Mouse (Mus musculus) R1 (cell line): ENCODE data around the gene Tmprss5.

ENCODE experiments used
- DNase-seq: peaks from one replicate; pipeline ENCODE4 v3.0.0-alpha.2; 2018; ENCODE audit warnings: low read depth, low spot score

The Tmprss5 gene

DNA sequence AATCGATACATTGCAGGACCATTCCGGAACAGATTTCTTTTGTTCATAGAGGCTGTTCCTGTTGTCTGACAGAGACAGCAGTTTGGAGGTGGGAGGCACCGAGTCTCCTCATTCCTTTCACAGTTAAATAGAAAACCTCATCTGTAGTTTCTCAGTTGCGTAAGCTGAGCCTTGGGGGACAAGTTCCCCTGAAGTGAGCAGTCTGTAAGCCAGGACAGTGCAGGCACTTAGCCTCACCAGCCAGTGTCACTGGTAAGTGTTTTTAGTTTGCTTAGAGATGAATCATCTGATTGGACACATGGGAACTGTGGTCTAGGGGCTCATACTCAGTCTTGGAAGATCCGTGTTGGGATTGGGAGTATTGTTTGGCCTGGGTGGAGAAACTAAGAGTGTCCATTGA is at the start of gene Tmprss5:
Gene Tmprss5 (plus strand): TSS at position 154 of the 400 bp plus-strand sequence.
- DNase-seq: no peak

- no peak for DNase-seq
Measured at GRCm38 (mm10) chr9:49034764-49035163, 46.3 kb upstream of the Tmprss5 start.

GRCm38 (mm10) chr9:49050901-49051300 is 30.2 kb upstream of the Tmprss5 start:
- DNase-seq: no peak

DNA sequence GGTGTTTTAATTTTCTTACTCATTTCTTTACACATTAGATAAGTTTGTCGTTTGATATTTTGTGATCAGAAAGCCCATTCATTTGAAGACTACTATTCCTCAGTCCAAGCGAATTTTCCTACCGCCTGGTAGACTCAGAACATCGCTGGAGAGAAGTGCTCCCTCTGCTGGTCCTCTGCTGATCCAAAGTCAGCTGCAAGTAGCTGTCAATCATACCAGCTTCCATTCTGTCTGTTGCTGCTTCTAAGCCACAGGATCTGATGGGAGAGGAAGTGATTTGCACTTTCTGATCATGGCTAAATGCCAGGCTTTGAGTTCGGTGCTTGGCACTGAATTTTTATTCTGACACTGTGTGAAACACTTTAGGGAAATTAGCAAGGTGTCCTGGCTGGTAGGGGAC is 29.7 kb upstream of the Tmprss5 start:
- DNase-seq: peak; percentile 84

GRCm38 (mm10) chr9:49054028-49054427 is 27.0 kb upstream of the Tmprss5 start:
- peak; percentile 86 for DNase-seq

DNA sequence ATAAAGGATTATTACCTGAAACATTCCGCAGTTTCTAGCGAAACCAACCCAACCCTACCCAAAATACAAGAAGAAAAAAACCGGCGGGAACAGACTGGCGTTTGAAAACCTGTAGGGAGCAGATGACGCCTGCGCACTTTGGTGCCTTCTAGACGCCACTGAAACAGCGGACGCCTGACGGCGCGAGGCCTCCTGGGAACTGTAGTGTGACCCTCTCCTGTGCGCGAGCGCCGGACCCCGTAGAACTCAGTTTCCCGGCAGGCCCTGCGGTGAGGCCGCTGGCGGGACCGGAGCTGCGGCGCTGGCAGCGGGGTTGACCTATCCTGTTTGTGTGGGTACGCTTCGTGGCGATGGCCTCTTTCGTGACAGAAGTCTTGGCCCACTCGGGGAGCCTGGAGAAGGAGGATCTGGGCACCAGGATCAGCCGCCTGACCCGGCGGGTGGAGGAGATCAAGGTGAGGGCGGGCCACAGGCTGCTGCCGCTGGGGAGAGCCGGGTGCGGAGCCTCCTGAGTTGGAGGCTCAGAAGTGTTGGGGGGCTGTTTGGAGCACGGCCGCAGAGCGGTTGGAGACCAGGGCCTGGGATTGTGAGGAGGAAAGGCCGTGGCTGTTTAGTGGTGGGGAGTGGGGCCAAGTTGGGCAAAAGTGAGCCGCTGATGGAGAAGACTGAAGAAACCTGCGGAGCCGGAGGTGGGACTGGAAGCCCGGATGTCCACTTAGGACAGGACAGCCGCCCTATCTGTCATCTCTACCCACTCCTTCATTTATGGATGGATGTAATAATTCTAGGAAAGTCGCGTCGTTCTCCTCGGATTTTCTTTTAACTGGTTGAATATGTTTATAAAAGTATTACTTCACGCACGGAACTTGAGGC is 25.5 kb upstream of the Tmprss5 start, which contains the start of gene Zw10:
Gene Zw10 (plus strand): TSS at position 281 of the 873 bp plus-strand sequence.
- DNase-seq: peak; percentile 98

GRCm38 (mm10) chr9:49076847-49077246 is 4.2 kb upstream of the Tmprss5 start:
- no peak for DNase-seq

- DNase-seq: peak; percentile 83
Measured at GRCm38 (mm10) chr9:49081561-49081960, 501 bp downstream of the Tmprss5 start.

DNA sequence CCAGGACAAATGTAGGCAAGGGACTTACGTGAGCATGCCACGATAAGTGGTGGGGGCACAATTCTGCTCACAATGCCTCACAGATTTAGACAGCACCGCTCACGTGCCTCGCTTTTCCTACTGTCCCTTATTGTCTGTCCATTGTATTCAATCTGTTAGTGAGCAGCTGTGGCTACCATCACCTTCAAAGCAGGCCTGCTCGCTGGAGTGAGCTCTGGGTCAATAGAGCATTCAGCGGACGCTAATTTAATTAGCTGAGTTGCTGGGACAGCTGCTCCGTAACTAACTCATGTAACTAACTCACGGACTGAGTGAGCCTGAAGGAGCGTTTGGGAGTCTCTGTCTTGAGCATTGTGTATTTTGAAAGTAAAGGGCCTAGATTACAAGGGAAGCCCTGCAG is 6.3 kb downstream of the Tmprss5 start:
- no peak for DNase-seq

GRCm38 (mm10) chr9:49098871-49099270 is 17.8 kb downstream of the Tmprss5 start:
- DNase-seq: peak; percentile 57

DNA sequence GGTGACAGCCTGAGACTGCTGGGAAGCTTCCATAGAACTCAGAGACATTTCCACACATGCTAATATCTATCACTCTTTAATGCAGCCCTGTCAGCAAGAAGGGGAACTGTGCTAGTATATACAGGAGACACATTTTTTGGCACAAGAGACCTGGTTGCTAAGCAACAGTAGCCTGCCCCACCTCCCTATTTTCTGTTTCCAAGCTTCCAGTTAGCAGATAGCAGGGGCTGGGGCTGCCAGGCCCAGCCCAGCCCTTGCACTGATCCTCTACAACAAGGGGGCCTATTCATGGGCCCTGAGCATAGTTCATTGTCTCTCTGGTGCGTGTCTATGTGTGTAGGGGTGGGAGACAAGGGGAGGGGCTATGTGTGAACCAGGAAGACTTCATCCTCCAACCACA is 21.3 kb downstream of the Tmprss5 start:
- DNase-seq: peak; percentile 58

- DNase-seq: peak; percentile 30
Measured at GRCm38 (mm10) chr9:49109101-49109500, 28.0 kb downstream of the Tmprss5 start.

DNA sequence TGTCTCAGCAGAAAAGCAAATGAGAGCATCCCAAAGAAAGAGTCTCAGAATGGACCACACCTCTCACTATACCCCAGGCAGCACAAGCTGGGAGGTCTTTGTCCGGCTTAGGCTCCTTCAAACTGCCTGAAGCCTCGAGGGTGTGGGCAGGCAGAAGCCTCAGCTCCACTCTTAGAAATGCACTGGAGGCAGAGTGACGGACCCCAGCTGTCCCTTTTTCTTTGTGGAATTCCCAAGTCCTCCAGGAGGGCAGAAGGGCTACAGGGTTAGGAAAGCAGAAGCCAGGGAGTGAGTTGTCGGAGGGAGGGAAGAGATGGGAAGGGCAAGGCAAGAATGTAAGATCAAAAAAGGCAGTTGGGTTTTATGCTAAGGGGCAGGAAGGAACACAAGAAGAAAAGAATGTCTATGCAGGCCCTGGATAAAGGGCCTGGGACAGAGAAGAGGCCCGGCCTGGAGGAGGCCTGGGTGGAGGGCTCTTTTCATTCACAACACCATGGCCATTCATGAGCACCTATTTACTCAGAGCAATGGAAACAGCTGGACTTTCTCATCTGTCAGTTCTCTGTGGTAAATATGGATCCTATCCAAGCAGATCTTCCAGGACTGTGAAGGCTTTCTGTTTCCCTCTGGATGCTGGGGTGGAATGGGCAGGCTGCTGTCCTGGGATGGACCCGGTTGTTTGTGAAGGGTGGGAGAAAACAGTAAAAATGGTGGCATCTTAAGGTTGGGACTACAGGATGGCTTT is 29.6 kb downstream of the Tmprss5 start:
- DNase-seq: peak; percentile 78

DNA sequence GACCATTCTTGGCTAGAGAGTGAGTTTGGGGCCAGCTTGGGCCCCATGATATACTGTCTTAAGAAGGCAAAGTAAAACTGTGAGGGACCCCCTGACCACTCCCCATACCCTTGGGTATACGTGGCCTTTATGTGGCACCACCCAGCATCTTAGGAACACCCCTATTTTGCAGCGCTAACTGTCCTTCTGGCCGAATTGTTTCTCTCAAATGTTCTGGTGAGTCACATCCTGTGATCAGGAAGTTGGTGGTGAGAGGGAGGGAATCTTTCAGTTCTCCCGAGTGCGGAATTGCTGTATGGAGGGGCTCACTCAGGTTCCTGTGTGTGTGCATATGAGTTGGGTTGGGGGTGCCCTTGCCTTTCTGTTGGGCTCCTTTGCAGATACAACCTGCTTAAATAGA is 30.2 kb downstream of the Tmprss5 start:
- peak; percentile 16 for DNase-seq

DNA sequence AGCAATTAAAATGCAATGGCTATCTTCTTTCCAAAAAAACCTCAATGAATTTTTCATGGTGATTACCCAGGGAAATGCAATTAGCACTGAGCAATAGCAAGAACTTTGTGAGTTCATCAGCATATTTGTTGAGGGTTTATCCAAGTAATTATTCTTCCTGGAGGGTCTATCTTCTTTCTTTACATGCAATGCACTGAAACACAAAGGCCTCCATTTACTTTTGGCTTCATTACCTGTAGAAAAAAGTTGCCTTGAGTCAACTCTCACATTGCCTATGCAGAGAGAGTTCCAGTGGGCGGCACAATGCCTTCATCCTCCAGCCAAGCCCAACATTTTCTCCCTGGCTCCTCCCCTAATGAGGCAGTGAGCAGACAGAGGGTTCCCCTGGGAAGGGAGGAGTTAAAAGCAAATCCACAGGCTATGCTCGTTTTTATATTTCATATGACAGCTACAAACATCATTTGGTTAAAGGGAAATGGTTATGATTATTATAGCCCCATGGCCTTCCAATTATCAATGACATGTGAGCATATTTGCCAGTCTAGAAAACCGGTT is 37.3 kb downstream of the Tmprss5 start:
- DNase-seq: no peak

- no peak for DNase-seq
Measured at GRCm38 (mm10) chr9:49119759-49120158, 38.7 kb downstream of the Tmprss5 start.

DNA sequence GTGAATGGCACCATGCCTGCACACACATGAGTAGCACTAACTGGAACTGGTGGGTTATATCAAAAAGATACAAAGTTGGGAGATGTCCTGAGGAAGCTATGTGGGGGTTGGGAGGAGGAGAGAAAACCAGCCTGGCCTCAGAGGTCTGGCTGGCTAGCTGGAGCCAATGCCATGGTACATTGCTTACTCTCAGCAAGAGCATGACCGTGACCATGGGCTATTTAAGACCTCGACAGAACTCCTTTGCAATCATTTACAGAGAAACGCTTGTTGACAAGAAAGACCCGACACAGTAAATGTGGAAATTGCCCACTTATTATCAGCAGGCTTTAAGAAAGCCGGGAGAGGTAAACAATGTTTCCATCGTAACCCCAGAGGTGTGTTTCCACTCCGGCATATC is 44.6 kb downstream of the Tmprss5 start:
- DNase-seq: no peak

GRCm38 (mm10) chr9:49130514-49131010 is 49.5 kb downstream of the Tmprss5 start:
- no peak for DNase-seq

- DNase-seq: no peak
Measured at GRCm38 (mm10) chr9:49143841-49144240, 62.8 kb downstream of the Tmprss5 start.

DNA sequence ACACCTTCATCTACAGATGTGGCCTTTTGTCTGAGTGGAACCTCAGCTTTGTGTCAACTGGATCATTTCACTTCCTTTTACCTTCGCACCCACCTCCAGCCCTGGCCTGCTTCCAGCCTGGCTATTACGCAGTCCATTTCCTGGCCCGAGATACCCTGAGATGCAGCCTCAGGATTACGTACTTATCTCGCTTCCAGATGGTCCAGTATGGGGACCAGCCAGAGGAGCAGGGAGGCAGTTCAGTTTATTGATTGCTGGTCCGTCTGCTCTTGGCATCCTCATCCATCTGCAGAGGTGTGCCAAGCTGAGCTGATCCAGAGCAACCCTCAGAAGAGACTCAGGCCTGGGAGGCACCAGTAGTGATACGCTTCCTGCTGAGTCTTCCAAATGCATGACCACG is 64.7 kb downstream of the Tmprss5 start:
- DNase-seq: no peak

DNA sequence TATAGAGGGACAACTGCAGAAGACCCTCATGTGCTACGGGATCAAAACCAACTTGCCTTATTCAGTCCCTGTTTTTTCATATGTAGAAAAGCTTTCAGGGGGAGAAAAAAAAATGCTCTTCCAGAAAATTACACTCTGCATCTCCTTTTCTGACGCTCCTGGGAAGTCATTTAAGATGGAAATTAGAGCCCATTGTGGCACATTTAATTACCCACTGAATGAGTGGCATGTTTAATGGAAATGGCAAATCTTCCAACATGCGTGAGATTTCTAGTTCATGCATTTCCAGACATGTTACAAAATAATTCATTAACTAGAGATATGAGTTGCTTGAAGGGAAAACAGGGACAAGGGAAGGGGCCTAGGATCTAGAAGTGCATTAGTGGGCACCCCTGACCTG is 66.0 kb downstream of the Tmprss5 start:
- DNase-seq: no peak
